Comparison of ENCODE assay signal across 8 mouse cellular contexts in genomic region chr3:34663701-34664635, GRCm38 (mm10). TPM values are rescaled to one million over a fixed set of nuclear protein-coding genes. Genes with fewer than 3 reads are reported as not detected.
DNase-seq lines count a peak whose midpoint lies in the region; ATAC-seq and TF ChIP-seq lines count a peak whose summit lies in the region.

No protein-coding gene starts in this region.

- H3K9ac ChIP-seq in kidney, embryonic 15.5 days = no peak overlapping the region
- no peak overlapping the region for H3K9ac ChIP-seq in heart, embryonic 14.5 days (ENCODE audit: low read length)
- no peak overlapping the region for H3K9ac ChIP-seq in liver, postnatal 0 days (replicated peaks)

- ATAC-seq in kidney, embryonic 15.5 days (replicated peaks; ENCODE audit: low FRiP score) = peak; percentile 54
- ATAC-seq in heart, embryonic 14.5 days (ENCODE audit: insufficient number of reproducible peaks, insufficient read depth, low FRiP score, low read depth) = no peak
- no peak for ATAC-seq in liver, postnatal 0 days
- no peak for ATAC-seq in monocyte, adult 5-6 weeks (replicated peaks; ENCODE audit: insufficient number of reproducible peaks, low FRiP score, low TSS enrichment, poor library complexity, severe bottlenecking)

- no peak for TF ChIP-seq EP300 in liver, postnatal 0 days (IDR thresholded peaks at IDR 0.05; ENCODE audit: low read depth)

- H3K4me2 ChIP-seq in kidney, embryonic 15.5 days = peak overlapping the region; percentile 52
- peak overlapping the region; percentile 64 for H3K4me2 ChIP-seq in heart, embryonic 14.5 days (ENCODE audit: low read length)
- H3K4me2 ChIP-seq in liver, postnatal 0 days (ENCODE audit: low read depth, low read length) = peak overlapping the region; percentile 72

- TF ChIP-seq CTCF in brain, embryonic 14.5 days (IDR thresholded peaks at IDR 0.05; ENCODE audit: borderline replicate concordance, extremely low read depth, insufficient read depth, insufficient read length) = no peak
- TF ChIP-seq CTCF in liver, postnatal 0 days (IDR thresholded peaks at IDR 0.05; ENCODE audit: low read depth) = no peak

- peak overlapping the region; percentile 33 for H3K4me3 ChIP-seq in kidney, embryonic 15.5 days (replicated peaks)
- H3K4me3 ChIP-seq in heart, embryonic 14.5 days (ENCODE audit: control insufficient read depth in 1 of 2, insufficient read depth in 1 of 2, low read depth in 1 of 2, low read length in 2 of 2) = peak overlapping the region; percentile 17 to 36
- H3K4me3 ChIP-seq in liver, postnatal 0 days (ENCODE audit: low read depth, low read length) = peak overlapping the region; percentile 49

- DNase-seq in kidney, postnatal 14 days = no peak
- peak; percentile 95 for DNase-seq in brain, embryonic 14.5 days (ENCODE audit: low read depth)
- no peak for DNase-seq in liver, postnatal 0 days
- DNase-seq in urinary bladder, postnatal 4 days (ENCODE audit: low spot score in 2 of 2) = no peak
- DNase-seq in cerebellum, adult 9-10 months = no peak

- H3K9me3 ChIP-seq in kidney, embryonic 15.5 days (replicated peaks) = no peaks in the 10 kb centered on the region
- no peaks in the 10 kb centered on the region for H3K9me3 ChIP-seq in heart, embryonic 14.5 days (ENCODE audit: control insufficient read depth, low read length)
- no peaks in the 10 kb centered on the region for H3K9me3 ChIP-seq in liver, postnatal 0 days (ENCODE audit: low read length)

- TF ChIP-seq POLR2A in brain, embryonic 14.5 days (IDR thresholded peaks at IDR 0.05; ENCODE audit: borderline replicate concordance, extremely low read depth, insufficient read depth, insufficient read length, poor library complexity, severe bottlenecking) = 0 out of 2 replicates have a peak, but pooled peaks have one; percentile 4

- WGBS in kidney, embryonic 15.5 days = 1% methylated on average over 58 of the region's 58 CpGs
- under 1% methylated on average over 58 of the region's 58 CpGs for WGBS in heart, embryonic 14.5 days
- 1% methylated on average over 56 of the region's 58 CpGs for WGBS in liver, postnatal 0 days (ENCODE audit: insufficient replicate concordance)

- peaks cover 29% of the 10 kb centered on the region for H3K4me1 ChIP-seq in kidney, embryonic 15.5 days
- H3K4me1 ChIP-seq in heart, embryonic 14.5 days (ENCODE audit: control insufficient read depth in 2 of 2, insufficient read depth in 2 of 2, low read length in 2 of 2) = peaks cover 8 to 12% of the 10 kb centered on the region in 2 experiments; a peak in 2 of 4 replicates
- H3K4me1 ChIP-seq in liver, postnatal 0 days (ENCODE audit: insufficient read depth) = peaks cover 12% of the 10 kb centered on the region

- H3K27me3 ChIP-seq in kidney, embryonic 15.5 days = peaks cover 100% of the 10 kb centered on the region
- peaks cover 98% of the 10 kb centered on the region for H3K27me3 ChIP-seq in heart, embryonic 14.5 days (ENCODE audit: control insufficient read depth, insufficient read depth, low read length)
- peaks cover 95% of the 10 kb centered on the region for H3K27me3 ChIP-seq in liver, postnatal 0 days (ENCODE audit: insufficient read depth, low read length)

- H3K36me3 ChIP-seq in kidney, embryonic 15.5 days = no peaks in the 10 kb centered on the region
- no peaks in the 10 kb centered on the region for H3K36me3 ChIP-seq in heart, embryonic 14.5 days (ENCODE audit: control insufficient read depth, insufficient read depth, low read length)
- no peaks in the 10 kb centered on the region for H3K36me3 ChIP-seq in liver, postnatal 0 days (replicated peaks; ENCODE audit: insufficient read depth, low read length)

- no peak overlapping the region for H3K27ac ChIP-seq in kidney, embryonic 15.5 days
- no peak overlapping the region for H3K27ac ChIP-seq in heart, embryonic 14.5 days (replicated peaks in 1 of 2; ENCODE audit: control insufficient read depth in 1 of 2, insufficient read depth in 1 of 2, low read depth in 2 of 2, low read length in 2 of 2)
- no peak overlapping the region for H3K27ac ChIP-seq in liver, postnatal 0 days (ENCODE audit: low read depth)

RNA-seq across cellular contexts. Expression of gene Sox2, which starts 13.8 kb away (rescaled TPM):
- 0.08 and 0.10 TPM in 2 replicates for polyA plus RNA-seq in kidney, embryonic 15.5 days (2015; fragmentation: Nextera tagmentation; extraction: Ambion mirVana)
- 101 and 119 TPM in 2 replicates for polyA plus RNA-seq in brain, embryonic 14.5 days (2012; rRNA removed)
- polyA plus RNA-seq in heart, embryonic 14.5 days (2014; fragmentation: Nextera tagmentation; extraction: Ambion mirVana) = 0.24 TPM in 1 of 2 replicates, not detected in the other
- not detected in 2 replicates for polyA plus RNA-seq in liver, postnatal 0 days (2015; fragmentation: Nextera tagmentation; extraction: Ambion mirVana)
- total RNA-seq in monocyte, adult 5-6 weeks (2017) = not detected in 3 replicates

Comparison
In these comparisons a context has a peak if more than half of its experiments do, and no peak if none do; other contexts are left out.
1. RNA of gene Sox2, which starts 13.8 kb away (polyA plus RNA-seq): 101 to 119 TPM in brain, embryonic 14.5 days; 0.24 TPM in heart, embryonic 14.5 days, 0.08 to 0.10 TPM in kidney, embryonic 15.5 days and not detected in liver, postnatal 0 days; every median in the first group is over 10 times any median in the second.
2. Peak in every context shown above with its lines, with median percentiles within 50 percentile points of each other: H3K4me2 ChIP-seq and H3K4me3 ChIP-seq.